Mouse (Mus musculus) T-helper 17 cell (primary cell): Measurements from ENCODE around the gene Tmem88.

Source experiments
- in situ Hi-C, 2 experiments: fragments of 300-600 bp; cut with MboI, MseI; formaldehyde crosslinking; loops; 1 replicate in 1 of 2; 2 replicates in 1 of 2; pipeline ENCODE4 v1.15.1; 2025; ENCODE audit warnings: high pct_unique_total_duplicates in 2 of 2

The Tmem88 gene

DNA sequence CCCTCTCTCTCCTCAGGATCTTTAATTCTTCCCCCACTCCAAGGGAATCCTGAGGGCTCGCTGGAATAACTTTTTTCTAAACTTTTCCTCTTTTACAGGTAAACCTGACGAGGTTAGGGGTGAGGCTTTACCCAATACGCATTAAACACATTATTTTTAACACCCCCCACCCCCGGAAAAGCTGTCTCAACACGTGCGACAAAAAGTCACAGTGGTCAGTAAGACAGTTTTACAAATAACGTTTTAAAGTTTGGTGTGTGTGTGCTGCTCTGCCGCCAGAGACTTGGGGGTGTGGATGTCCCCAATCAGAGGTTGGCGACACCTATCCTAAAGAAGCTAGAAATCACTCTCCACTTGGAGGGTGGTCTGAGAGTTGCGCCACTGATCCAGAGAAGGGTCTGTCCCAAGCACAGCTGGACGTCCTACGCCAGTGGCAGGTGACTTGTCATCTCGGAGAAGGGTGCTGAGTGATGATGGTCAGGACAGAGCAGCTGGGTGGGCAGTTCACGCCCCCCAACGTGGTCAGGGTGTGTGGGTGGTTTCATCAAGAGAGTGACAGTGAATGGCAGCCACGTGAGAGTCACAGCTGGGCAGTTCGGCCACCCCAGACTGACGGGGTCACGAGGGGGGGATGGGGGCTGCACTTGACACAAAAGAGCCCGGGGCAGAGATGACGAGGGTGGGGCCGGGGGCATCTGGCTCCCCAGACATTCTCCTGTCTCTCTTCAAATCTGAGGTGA lies 30.2 kb downstream of the Tmem88 start:
- in situ Hi-C loops, result no loop called here

DNA sequence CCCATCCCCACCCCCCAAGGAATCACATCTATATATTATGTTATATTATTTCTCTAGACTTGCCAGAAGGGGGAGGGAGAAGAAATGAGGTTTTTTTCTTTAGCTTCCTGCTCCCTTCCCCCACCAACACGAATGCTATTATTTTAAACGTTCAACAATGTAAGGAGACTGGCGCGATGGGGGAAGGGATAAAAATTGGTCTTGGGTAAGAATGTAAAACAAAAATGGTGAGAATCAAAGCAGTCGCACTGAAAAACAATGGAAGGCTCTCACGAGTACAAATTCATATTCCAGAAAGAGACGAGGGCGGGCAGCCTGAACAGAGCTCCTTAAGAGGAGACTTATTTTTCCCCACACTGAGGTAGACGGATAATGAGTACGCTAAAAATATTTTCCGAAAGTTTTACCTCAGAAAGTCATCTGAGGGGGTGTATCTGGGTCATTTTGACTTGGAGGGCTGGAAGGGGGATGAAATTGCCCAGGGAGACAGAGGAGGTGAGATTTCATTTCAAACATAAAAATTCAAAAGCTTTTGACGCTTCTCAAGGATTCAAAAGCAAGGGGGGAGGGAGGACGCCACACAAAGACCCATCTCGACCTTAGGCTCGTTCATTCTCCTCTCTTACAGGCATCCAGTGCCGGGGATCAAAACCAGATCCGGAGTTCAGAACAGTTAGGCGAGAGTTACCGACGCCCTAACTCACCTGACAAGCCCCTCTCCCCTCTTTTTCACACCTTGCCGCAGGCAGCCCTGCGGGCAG lies 31.0 kb downstream of the Tmem88 start:
- in situ Hi-C loops, result no loop called here

DNA sequence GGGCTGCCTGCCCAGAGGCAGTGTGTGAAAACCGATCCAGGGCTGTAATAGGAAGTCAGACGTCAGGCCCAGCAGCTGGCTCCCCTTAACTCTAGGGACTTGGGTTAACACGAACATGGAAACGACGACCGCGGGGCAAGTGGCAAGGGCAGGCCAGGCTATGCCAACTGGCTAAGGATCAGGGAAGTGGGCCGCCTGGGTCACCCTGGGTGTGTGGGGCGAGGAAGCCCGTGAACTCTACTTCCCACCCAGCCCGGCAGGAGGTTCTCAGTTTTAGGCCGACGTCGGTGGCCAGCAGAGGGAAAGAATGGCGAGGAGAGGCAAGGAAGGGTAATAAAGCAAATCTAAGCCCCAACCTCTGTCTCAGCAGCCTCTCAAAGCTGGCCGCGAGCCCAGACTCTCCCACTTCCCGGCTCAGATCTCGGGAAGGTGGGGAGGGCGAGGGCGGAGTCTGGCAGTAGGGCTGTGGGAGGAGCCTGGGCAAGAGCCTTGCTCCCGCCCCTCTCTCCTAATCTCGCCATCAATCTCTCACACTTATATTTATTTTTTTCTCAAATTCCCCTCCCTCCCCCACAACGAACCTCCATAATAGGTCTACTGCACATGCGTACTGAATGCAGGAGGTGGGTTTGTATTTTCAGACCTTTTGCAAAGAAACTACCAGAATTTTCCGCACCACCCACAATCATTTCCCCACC lies 31.7 kb downstream of the Tmem88 start:
- in situ Hi-C loops, result no loop called here

DNA sequence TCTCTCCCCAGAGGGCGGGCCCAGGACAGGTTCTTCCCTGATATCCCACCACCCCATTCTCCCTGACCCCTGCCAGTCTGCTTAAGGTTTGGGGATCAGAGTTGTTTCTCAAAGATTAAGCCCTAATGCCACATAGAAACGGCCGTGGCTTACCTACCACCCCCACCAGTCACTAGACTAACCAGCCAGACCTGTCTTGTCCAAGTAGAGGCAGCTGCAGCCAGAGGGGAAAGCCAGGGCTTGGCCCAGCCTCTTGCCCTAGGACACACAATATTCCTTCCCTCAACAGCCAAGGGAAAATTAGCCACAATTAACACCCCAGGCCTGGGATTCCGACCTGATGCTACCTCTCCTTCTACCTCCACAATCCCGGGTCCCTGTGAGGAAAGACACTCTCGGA lies 32.3 kb downstream of the Tmem88 start:
- in situ Hi-C loops, result no loop called here

DNA sequence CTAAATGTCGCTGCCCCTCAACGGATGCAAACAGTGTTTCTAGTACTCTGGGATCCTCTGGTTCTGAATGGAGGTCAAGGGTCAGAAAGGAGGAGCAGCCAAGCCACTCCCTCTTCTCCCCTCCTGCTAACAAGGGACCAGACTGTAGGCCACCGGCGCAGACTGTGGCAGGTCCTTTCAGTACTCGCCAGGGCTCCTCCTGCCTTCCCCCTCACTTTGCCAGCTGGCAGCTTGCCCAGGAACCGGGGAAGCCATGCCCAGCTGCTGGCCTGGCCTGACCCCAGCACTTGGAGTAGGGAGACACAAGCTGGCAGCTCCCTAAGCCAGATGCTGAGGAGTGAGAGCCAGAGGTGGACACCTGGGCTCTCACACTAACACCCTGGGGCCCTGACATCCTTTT lies 33.1 kb downstream of the Tmem88 start:
- in situ Hi-C loops, result no loop called here

DNA sequence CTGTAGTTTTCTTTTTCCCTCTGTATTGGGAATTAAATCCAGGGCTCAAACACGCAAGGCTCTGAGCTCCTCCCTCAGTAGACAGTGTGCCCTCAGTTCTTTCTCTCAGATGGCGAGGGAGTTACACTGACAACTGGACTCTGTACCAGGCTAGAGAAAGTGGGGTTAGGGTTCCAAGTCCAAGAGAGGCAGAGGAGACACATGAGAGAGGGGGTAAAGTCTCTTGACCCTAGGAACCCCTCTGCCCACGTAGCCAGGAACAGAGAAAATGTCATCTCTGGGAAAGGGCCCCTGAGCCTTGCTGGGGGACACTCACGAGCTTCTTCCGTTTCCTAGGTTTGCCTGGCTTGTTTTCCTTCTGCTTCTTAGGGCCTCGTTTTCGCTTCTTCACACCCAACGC lies 33.7 kb downstream of the Tmem88 start:
- in situ Hi-C loops, result no loop called here

DNA sequence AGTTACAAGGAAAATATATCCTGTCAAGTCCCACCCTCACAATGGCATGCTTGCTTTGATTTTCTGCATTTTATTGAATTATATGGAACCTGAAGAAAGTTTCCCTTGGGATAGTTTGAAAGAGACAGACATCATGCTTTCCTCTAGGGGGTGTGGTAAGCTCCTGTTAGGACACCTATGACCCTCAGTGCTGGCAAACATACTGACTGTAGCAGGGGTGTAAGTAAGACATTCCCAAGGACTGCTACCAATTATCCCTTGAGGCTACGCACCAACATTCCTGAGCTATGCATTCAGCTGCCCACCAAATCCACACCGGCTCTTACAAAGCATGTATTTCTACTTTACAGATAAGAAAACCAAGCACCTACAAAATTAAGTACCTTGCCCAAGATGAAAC lies 35.6 kb downstream of the Tmem88 start:
- in situ Hi-C loops, result no loop called here

DNA sequence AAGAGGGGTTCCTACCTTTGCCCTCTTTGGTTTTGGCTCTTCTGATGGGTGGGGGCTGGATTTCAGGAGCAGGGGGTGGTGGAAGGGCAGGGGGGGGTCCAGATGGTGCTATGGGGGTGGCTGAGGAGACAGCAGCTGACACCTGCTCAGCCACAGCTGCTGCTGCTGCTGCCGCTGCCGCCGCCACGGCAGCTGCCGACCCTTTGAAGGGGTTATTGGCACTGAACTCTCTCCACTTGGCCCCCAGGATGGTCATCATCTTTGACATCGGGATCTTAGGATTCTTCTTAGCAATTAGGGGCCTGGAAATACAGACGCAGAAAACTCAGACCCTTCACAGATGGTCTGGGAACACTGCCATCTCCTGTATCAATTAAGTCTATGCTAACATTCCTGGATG lies 36.0 kb downstream of the Tmem88 start:
- in situ Hi-C loops, result no loop called here

DNA sequence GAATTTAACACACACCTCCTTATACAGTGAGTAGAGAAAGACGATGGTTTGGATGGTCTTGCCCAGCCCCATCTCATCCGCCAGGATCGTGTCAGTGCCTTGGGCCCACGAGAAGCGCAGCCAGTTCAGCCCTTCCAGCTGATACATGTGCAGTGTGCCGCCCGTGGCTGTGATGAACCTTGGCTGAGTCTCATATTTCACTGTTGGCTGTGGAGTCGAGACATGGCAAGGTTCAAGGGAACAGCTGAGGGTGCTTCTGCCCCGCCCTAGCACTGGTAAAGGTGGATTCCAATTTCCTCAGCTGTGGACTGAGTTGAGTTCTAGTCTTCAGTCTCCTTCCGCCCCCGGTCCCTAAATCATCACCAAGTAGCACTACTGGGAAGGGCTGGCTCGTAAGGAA lies 40.3 kb downstream of the Tmem88 start:
- in situ Hi-C loops, result no loop called here

DNA sequence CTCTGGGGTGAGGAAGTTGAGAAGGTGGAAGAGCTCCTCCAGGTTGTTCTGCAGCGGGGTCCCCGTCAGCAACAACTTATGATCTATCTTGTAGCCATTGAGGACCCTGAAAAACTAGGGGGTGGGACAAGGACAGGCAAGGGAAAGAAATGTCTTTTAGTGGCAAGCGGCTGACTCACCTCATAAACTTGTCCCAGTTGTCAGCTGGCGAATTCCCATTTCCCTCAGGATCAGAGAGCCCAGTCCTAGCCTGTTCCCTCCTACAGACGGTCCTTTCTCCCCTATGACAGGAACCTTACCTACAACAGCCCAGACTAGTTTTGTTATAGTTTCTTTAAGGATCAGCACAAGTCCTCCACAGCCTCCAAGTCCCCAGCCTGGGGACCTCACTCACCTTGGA lies 41.5 kb downstream of the Tmem88 start:
- in situ Hi-C loops, result no loop called here
